Mouse (Mus musculus) NIH3T3 (cell line): ENCODE results near the gene Nos3.
A peak's percentile ranks its signal among the peaks of the same experiment; 100 is the strongest.

Experiments used
- DNase-seq: peaks from one replicate; pipeline ENCODE4 v3.0.0-alpha.2; 2012; ENCODE audit warnings: low read depth

Nos3 gene

GRCm38 (mm10) chr5:24399686-24400085, 35.1 kb downstream of the Nos3 start:
- no peak for DNase-seq

GRCm38 (mm10) chr5:24400362-24400761, 35.8 kb downstream of the Nos3 start:
- DNase-seq, result no peak

- DNase-seq, result no peak
Measured at GRCm38 (mm10) chr5:24400911-24401605, 36.4 kb downstream of the Nos3 start.

GRCm38 (mm10) chr5:24401969-24402368, 37.4 kb downstream of the Nos3 start:
- no peak for DNase-seq

GRCm38 (mm10) chr5:24404594-24405360, 40.2 kb downstream of the Nos3 start:
- DNase-seq, result peak; percentile 79

GRCm38 (mm10) chr5:24405389-24405876, 40.8 kb downstream of the Nos3 start:
- no peak for DNase-seq

- no peak for DNase-seq
Measured at GRCm38 (mm10) chr5:24408651-24409050, 44.0 kb downstream of the Nos3 start.

GRCm38 (mm10) chr5:24409466-24409865, 44.9 kb downstream of the Nos3 start:
- DNase-seq, result peak; percentile 72

- DNase-seq, result peak; percentile 51
Measured at GRCm38 (mm10) chr5:24412063-24412462, 47.5 kb downstream of the Nos3 start.

GRCm38 (mm10) chr5:24413042-24413693, 48.6 kb downstream of the Nos3 start, which contains the start of gene Asic3:
Gene Asic3, plus strand, starts transcription at chr5:24413392.
- peak; percentile 41 for DNase-seq

- no peak for DNase-seq
Measured at GRCm38 (mm10) chr5:24413938-24414337, 49.3 kb downstream of the Nos3 start.

GRCm38 (mm10) chr5:24416222-24416736, 51.7 kb downstream of the Nos3 start:
- DNase-seq, result peak; percentile 76

- no peak for DNase-seq
Measured at GRCm38 (mm10) chr5:24417587-24417986, 53.0 kb downstream of the Nos3 start.

GRCm38 (mm10) chr5:24420381-24420780, 55.8 kb downstream of the Nos3 start:
- no peak for DNase-seq

- peak; percentile 99 for DNase-seq
Measured at GRCm38 (mm10) chr5:24423129-24424003, 58.8 kb downstream of the Nos3 start, which contains the start of the genes Cdk5 and Slc4a2. Gene Cdk5, minus strand, starts transcription at chr5:24423530. Gene Slc4a2, plus strand, starts transcription at chr5:24423837.

GRCm38 (mm10) chr5:24424004-24424781, 59.6 kb downstream of the Nos3 start:
- no peak for DNase-seq

GRCm38 (mm10) chr5:24424861-24425411, 60.3 kb downstream of the Nos3 start:
- peak; percentile 97 for DNase-seq

GRCm38 (mm10) chr5:24425421-24426036, 60.9 kb downstream of the Nos3 start:
- DNase-seq, result peak; percentile 78

- DNase-seq, result peak; percentile 72
Measured at GRCm38 (mm10) chr5:24426037-24426432, 61.4 kb downstream of the Nos3 start.
